Mouse (Mus musculus): ENCODE data around the gene Gpx1. TPM values are rescaled to one million over a fixed set of nuclear protein-coding genes. Genes with fewer than 3 reads are reported as not detected.
"Not testable (repeated sequence)": the region's sequence is repeated elsewhere in the genome, so short reads cannot be mapped to it uniquely, and the experiment has no call there.

Gene Gpx1
- polyA plus RNA-seq, 1 experiment from 2014 or later, result 633 TPM

- no peaks in the 10 kb centered on the region for H3K9me3 ChIP-seq
- peak overlapping the region; percentile 100 for H3K27ac ChIP-seq
- H3K4me1 ChIP-seq, result peaks cover 34% of the 10 kb centered on the region
- no peaks in the 10 kb centered on the region for H3K27me3 ChIP-seq
- peak overlapping the region; percentile 97 for H3K9ac ChIP-seq
- H3K4me3 ChIP-seq, result peak overlapping the region; percentile 94
- H3K36me3 ChIP-seq, result peaks cover 18% of the 10 kb centered on the region
- 15% methylated on average over 12 of the region's 12 CpGs for WGBS
- ATAC-seq (ENCODE audit: low FRiP score, low read depth), result no peak
- H3K4me2 ChIP-seq (replicated peaks), result peak overlapping the region; percentile 86
Observed at GRCm38 (mm10) chr9:108307021-108307807, 31.5 kb upstream of the Gpx1 start.

- Histone ChIP-seq H3K4me3 (peak overlapping the region; percentile 94), H3K36me3 (peaks cover 9% of the 10 kb centered on the region), H3K4me1 (peaks cover 34% of the 10 kb centered on the region), H3K9me3 (no peaks in the 10 kb centered on the region), H3K27ac (no peak overlapping the region), H3K27me3 (no peaks in the 10 kb centered on the region), H3K9ac (peak overlapping the region; percentile 56), H3K4me2 (replicated peaks) (peak overlapping the region; percentile 86)
- no peak for ATAC-seq (ENCODE audit: low FRiP score, low read depth)
- 63% methylated on average over 2 of the region's 2 CpGs for WGBS
Observed at GRCm38 (mm10) chr9:108308141-108308540, 30.6 kb upstream of the Gpx1 start.

- Histone ChIP-seq H3K27ac (no peak overlapping the region), H3K4me2 (replicated peaks) (no peak overlapping the region), H3K27me3 (no peaks in the 10 kb centered on the region), H3K4me3 (no peak overlapping the region), H3K9ac (no peak overlapping the region), H3K4me1 (no peaks in the 10 kb centered on the region), H3K36me3 (peaks cover 66% of the 10 kb centered on the region), H3K9me3 (no peaks in the 10 kb centered on the region)
- 89% methylated on average over 3 of the region's 3 CpGs for WGBS
- ATAC-seq (ENCODE audit: low FRiP score, low read depth), result no peak
Observed at GRCm38 (mm10) chr9:108317572-108317971, 21.1 kb upstream of the Gpx1 start.

GRCm38 (mm10) chr9:108318462-108318861 is 20.2 kb upstream of the Gpx1 start:
- WGBS, result 89% methylated on average over 2 of the region's 2 CpGs
- peaks cover 67% of the 10 kb centered on the region for H3K36me3 ChIP-seq
- no peak overlapping the region for H3K27ac ChIP-seq
- no peak overlapping the region for H3K4me3 ChIP-seq
- no peak overlapping the region for H3K4me2 ChIP-seq (replicated peaks)
- no peak overlapping the region for H3K9ac ChIP-seq
- no peaks in the 10 kb centered on the region for H3K9me3 ChIP-seq
- no peaks in the 10 kb centered on the region for H3K4me1 ChIP-seq
- ATAC-seq (ENCODE audit: low FRiP score, low read depth), result no peak
- no peaks in the 10 kb centered on the region for H3K27me3 ChIP-seq

GRCm38 (mm10) chr9:108322054-108322453 is 16.6 kb upstream of the Gpx1 start:
- H3K4me2 ChIP-seq (replicated peaks); H3K27ac ChIP-seq; H3K9me3 ChIP-seq; H3K4me1 ChIP-seq; H3K27me3 ChIP-seq; ATAC-seq (ENCODE audit: low FRiP score, low read depth); H3K4me3 ChIP-seq; H3K9ac ChIP-seq: not testable (repeated sequence)
- WGBS, result 88% methylated on average over 7 of the region's 7 CpGs
- peaks cover 50% of the 10 kb centered on the region for H3K36me3 ChIP-seq

- Histone ChIP-seq H3K36me3 (peaks cover 59% of the 10 kb centered on the region), H3K27me3 (no peaks in the 10 kb centered on the region)
- ATAC-seq (ENCODE audit: low FRiP score, low read depth), result no peak
Observed at GRCm38 (mm10) chr9:108324784-108325183, 13.9 kb upstream of the Gpx1 start.

GRCm38 (mm10) chr9:108325811-108326210 is 12.9 kb upstream of the Gpx1 start:
- no peak for ATAC-seq (ENCODE audit: low FRiP score, low read depth)
- H3K4me2 ChIP-seq (replicated peaks), result no peak overlapping the region
- H3K9me3 ChIP-seq, result no peaks in the 10 kb centered on the region
- H3K27me3 ChIP-seq, result no peaks in the 10 kb centered on the region
- H3K4me1 ChIP-seq, result no peaks in the 10 kb centered on the region
- H3K4me3 ChIP-seq, result no peak overlapping the region
- WGBS, result 94% methylated on average over 2 of the region's 2 CpGs
- H3K27ac ChIP-seq, result no peak overlapping the region
- H3K36me3 ChIP-seq, result peaks cover 57% of the 10 kb centered on the region
- H3K9ac ChIP-seq, result no peak overlapping the region

More at GRCm38 (mm10) chr9:108324784-108325183, 13.9 kb upstream of the Gpx1 start:
- Histone ChIP-seq H3K27ac (no peak overlapping the region), H3K9me3 (no peaks in the 10 kb centered on the region), H3K4me3 (no peak overlapping the region), H3K9ac (no peak overlapping the region), H3K4me1 (no peaks in the 10 kb centered on the region), H3K4me2 (replicated peaks) (no peak overlapping the region)
- WGBS, result 86% methylated on average over 1 of the region's 1 CpGs

GRCm38 (mm10) chr9:108337848-108338550 is 704 bp upstream of the Gpx1 start:
- Histone ChIP-seq H3K36me3 (peaks cover 36% of the 10 kb centered on the region), H3K9me3 (no peaks in the 10 kb centered on the region), H3K4me1 (peaks cover 27% of the 10 kb centered on the region), H3K27me3 (no peaks in the 10 kb centered on the region), H3K27ac (peak overlapping the region; percentile 94), H3K4me2 (replicated peaks) (peak overlapping the region; percentile 86), H3K4me3 (peak overlapping the region; percentile 80), H3K9ac (no peak overlapping the region)
- ATAC-seq (ENCODE audit: low FRiP score, low read depth), result no peak
- WGBS, result 75% methylated on average over 10 of the region's 10 CpGs

- peak overlapping the region; percentile 93; the same call in 1 of the 2 replicates for H3K9ac ChIP-seq
- peak overlapping the region; percentile 86 for H3K4me2 ChIP-seq (replicated peaks)
- ATAC-seq (ENCODE audit: low FRiP score, low read depth), result 0 out of 2 replicates have a peak, but pooled peaks have one; percentile 0
- peaks cover 32% of the 10 kb centered on the region for H3K36me3 ChIP-seq
- peak overlapping the region; percentile 80 for H3K4me3 ChIP-seq
- no peaks in the 10 kb centered on the region for H3K9me3 ChIP-seq
- H3K27ac ChIP-seq, result peak overlapping the region; percentile 94
- H3K4me1 ChIP-seq, result peaks cover 27% of the 10 kb centered on the region
- no peaks in the 10 kb centered on the region for H3K27me3 ChIP-seq
- 24% methylated on average over 6 of the region's 6 CpGs for WGBS
Observed at GRCm38 (mm10) chr9:108338551-108338885, 185 bp upstream of the Gpx1 start.

GRCm38 (mm10) chr9:108339886-108340257 is 1.2 kb downstream of the Gpx1 start:
- ATAC-seq (ENCODE audit: low FRiP score, low read depth), result no peak
- Histone ChIP-seq H3K4me2 (replicated peaks) (peak overlapping the region; percentile 86), H3K9ac (peak overlapping the region; percentile 93), H3K4me1 (peaks cover 27% of the 10 kb centered on the region), H3K36me3 (peaks cover 18% of the 10 kb centered on the region), H3K4me3 (peak overlapping the region; percentile 80), H3K27me3 (no peaks in the 10 kb centered on the region), H3K9me3 (no peaks in the 10 kb centered on the region), H3K27ac (peak overlapping the region; percentile 94)
- 11% methylated on average over 20 of the region's 20 CpGs for WGBS

- ATAC-seq (ENCODE audit: low FRiP score, low read depth), result no peak
- H3K4me2 ChIP-seq (replicated peaks), result peak overlapping the region; percentile 86
- peaks cover 12% of the 10 kb centered on the region for H3K36me3 ChIP-seq
- H3K27me3 ChIP-seq, result no peaks in the 10 kb centered on the region
- 61% methylated on average over 10 of the region's 10 CpGs for WGBS
- H3K9ac ChIP-seq, result peak overlapping the region; percentile 93
- peak overlapping the region; percentile 94; the same call in 1 of the 2 replicates for H3K27ac ChIP-seq
- no peaks in the 10 kb centered on the region for H3K9me3 ChIP-seq
- H3K4me3 ChIP-seq, result peak overlapping the region; percentile 80
- H3K4me1 ChIP-seq, result peaks cover 27% of the 10 kb centered on the region
Observed at GRCm38 (mm10) chr9:108340258-108341138, 1.8 kb downstream of the Gpx1 start.

- Histone ChIP-seq H3K4me1 (peaks cover 27% of the 10 kb centered on the region), H3K4me3 (peak overlapping the region; percentile 8; the same call in 1 of the 2 replicates), H3K9me3 (no peaks in the 10 kb centered on the region), H3K27ac (no peak overlapping the region), H3K27me3 (no peaks in the 10 kb centered on the region), H3K9ac (peak overlapping the region; percentile 93; the same call in 1 of the 2 replicates), H3K4me2 (replicated peaks) (peak overlapping the region; percentile 86), H3K36me3 (peaks cover 6% of the 10 kb centered on the region)
- 86% methylated on average over 5 of the region's 5 CpGs for WGBS
- no peak for ATAC-seq (ENCODE audit: low FRiP score, low read depth)
Observed at GRCm38 (mm10) chr9:108341139-108341475, 2.4 kb downstream of the Gpx1 start.

Measured in limb, embryonic 13.5 days (tissue).